Comparison of ENCODE assay signal across 26 mouse cellular contexts in genomic region chr2:25058926-25059325, GRCm38 (mm10). TPM values are rescaled to one million over a fixed set of nuclear protein-coding genes. Genes with fewer than 3 reads are reported as not detected.
A peak's percentile ranks its signal among the peaks of the same experiment; 100 is the strongest.
DNase-seq lines count a peak whose midpoint lies in the region; ATAC-seq lines count a peak whose summit lies in the region.
"Had no signal": no experiment of that assay in that cellular context is flagged by ENCODE, and none has a peak within 500 bp of the region (broad histone marks: within the 10 kb centered on the region; RNA-seq: fewer than 3 reads in every experiment).

No protein-coding gene starts in this region.

- peaks cover 79% of the 10 kb centered on the region for H3K36me3 ChIP-seq in hindbrain, embryonic 13.5 days
- H3K36me3 ChIP-seq in hindbrain, embryonic 16.5 days (ENCODE audit: control insufficient read depth, insufficient read depth, low read length) = peaks cover 38% of the 10 kb centered on the region

- peak; percentile 68 to 69 for DNase-seq in cerebellum, postnatal 10 days
- no peak for DNase-seq in cerebellum, postnatal 4 days (ENCODE audit: low spot score in 2 of 2)
- peak; percentile 52 for DNase-seq in left cerebral cortex, postnatal 4 days
- DNase-seq in left cerebral cortex, adult 8-10 months (ENCODE audit: low spot score in 2 of 2) = no peak
- DNase-seq: adrenal gland, adult 8-10 months; adrenal gland, postnatal 14 days; adrenal gland, postnatal 36 days; B cell, adult 2 months; cerebellum, adult 11-12 months; cerebellum, adult 2 months; cerebellum, adult 9-10 months; cerebellum, postnatal 36 days; forebrain, postnatal 0 days had no signal

- intact Hi-C loops in left cerebral cortex, postnatal 4 days (cut with DNase I) = no loop called here

- no peak overlapping the region for H3K27ac ChIP-seq in hindbrain, embryonic 13.5 days
- H3K27ac ChIP-seq in hindbrain, embryonic 16.5 days (ENCODE audit: low read depth, low read length) = no peak overlapping the region
- H3K27ac ChIP-seq: embryonic facial prominence, embryonic 10.5 days; embryonic facial prominence, embryonic 12.5 days; forebrain, embryonic 13.5 days; forebrain, embryonic 15.5 days had no signal

- no peak overlapping the region for H3K4me2 ChIP-seq in hindbrain, embryonic 13.5 days
- no peak overlapping the region for H3K4me2 ChIP-seq in hindbrain, embryonic 16.5 days (ENCODE audit: low read length)
- H3K4me2 ChIP-seq: embryonic facial prominence, embryonic 12.5 days; forebrain, embryonic 13.5 days; forebrain, embryonic 15.5 days had no signal

- 0 out of 2 replicates have a peak overlapping the region, but pooled peaks have one; percentile 24 for H3K9ac ChIP-seq in hindbrain, embryonic 13.5 days
- H3K9ac ChIP-seq in hindbrain, embryonic 16.5 days (ENCODE audit: low read depth, low read length) = no peak overlapping the region
- H3K9ac ChIP-seq: embryonic facial prominence, embryonic 12.5 days; forebrain, embryonic 13.5 days; forebrain, embryonic 15.5 days; forebrain, postnatal 0 days had no signal

- WGBS in hindbrain, embryonic 13.5 days = 89% methylated on average over 7 of the region's 7 CpGs
- 86% methylated on average over 4 of the region's 7 CpGs for WGBS in hindbrain, embryonic 16.5 days

- ATAC-seq in hindbrain, embryonic 13.5 days (ENCODE audit: low FRiP score) = no peak
- no peak for ATAC-seq in hindbrain, embryonic 16.5 days
- ATAC-seq: activated CD4-positive, CD25-positive, alpha-beta regulatory T cell, adult 4 months; CD4-positive, CD25-positive, alpha-beta regulatory T cell, adult 4 months; forebrain, embryonic 13.5 days; forebrain, embryonic 15.5 days; forebrain, postnatal 0 days; Patski had no signal

- H3K4me1 ChIP-seq in hindbrain, embryonic 13.5 days (replicated peaks) = peaks cover 20% of the 10 kb centered on the region
- H3K4me1 ChIP-seq in hindbrain, embryonic 16.5 days (ENCODE audit: control insufficient read depth, insufficient read depth, low read depth, low read length) = peaks cover 14% of the 10 kb centered on the region

- H3K4me3 ChIP-seq in hindbrain, embryonic 13.5 days = no peak overlapping the region
- H3K4me3 ChIP-seq in hindbrain, embryonic 16.5 days (ENCODE audit: low read length) = no peak overlapping the region
- H3K4me3 ChIP-seq: embryonic facial prominence, embryonic 10.5 days; embryonic facial prominence, embryonic 12.5 days; forebrain, embryonic 13.5 days; forebrain, embryonic 15.5 days had no signal

- no peaks in the 10 kb centered on the region for H3K9me3 ChIP-seq in hindbrain, embryonic 13.5 days
- no peaks in the 10 kb centered on the region for H3K9me3 ChIP-seq in hindbrain, embryonic 16.5 days (ENCODE audit: control insufficient read depth, low read length)
- H3K9me3 ChIP-seq: embryonic facial prominence, embryonic 10.5 days; embryonic facial prominence, embryonic 12.5 days; forebrain, embryonic 13.5 days; forebrain, embryonic 15.5 days; G1E had no signal

- no peaks in the 10 kb centered on the region for H3K27me3 ChIP-seq in hindbrain, embryonic 13.5 days
- no peaks in the 10 kb centered on the region for H3K27me3 ChIP-seq in hindbrain, embryonic 16.5 days (replicated peaks; ENCODE audit: control insufficient read depth, insufficient read depth, low read length)
- H3K27me3 ChIP-seq: CH12.LX; embryonic facial prominence, embryonic 12.5 days; forebrain, embryonic 13.5 days; forebrain, embryonic 15.5 days; Patski had no signal

RNA-seq across cellular contexts. Expression of gene Nsmf, which starts 4.8 kb away (rescaled TPM):
- polyA plus RNA-seq in hindbrain, embryonic 13.5 days (2015; fragmentation: Nextera tagmentation; extraction: Ambion mirVana) = 130 and 136 TPM in 2 replicates
- polyA plus RNA-seq in hindbrain, embryonic 16.5 days (2015; fragmentation: Nextera tagmentation; extraction: Ambion mirVana) = 173 and 174 TPM in 2 replicates
- total RNA-seq in left cerebral cortex, postnatal 4 days (2021) = 100 to 1,000 TPM; 342 to 359 TPM
- total RNA-seq in left cerebral cortex, adult 8-10 months (2022) = 100 to 1,000 TPM; 404 to 462 (median 421) TPM

RNA-seq across cellular contexts. Expression of gene Entpd8, which starts 21.2 kb away (rescaled TPM):
- polyA plus RNA-seq in hindbrain, embryonic 13.5 days (2015; fragmentation: Nextera tagmentation; extraction: Ambion mirVana) = not detected in 2 replicates
- polyA plus RNA-seq in hindbrain, embryonic 16.5 days (2015; fragmentation: Nextera tagmentation; extraction: Ambion mirVana) = not detected in 2 replicates
- not detected for total RNA-seq in left cerebral cortex, postnatal 4 days (2021)
- total RNA-seq in left cerebral cortex, adult 8-10 months (2022) = not detected
- total RNA-seq: adrenal gland, adult 18-20 months; adrenal gland, postnatal 36 days; CH12.LX; forebrain, postnatal 0 days; G1E had no signal
- polyA plus RNA-seq: activated CD4-positive, CD25-positive, alpha-beta regulatory T cell, adult 4 months; cerebellum, adult 2 months; cortical plate, adult 2 months; embryonic facial prominence, embryonic 10.5 days; embryonic facial prominence, embryonic 12.5 days; forebrain, embryonic 13.5 days; forebrain, embryonic 15.5 days; forebrain, postnatal 0 days; G1E; Patski had no signal

RNA-seq across cellular contexts. Expression of gene Noxa1, which starts 36.0 kb away (rescaled TPM):
- not detected in 2 replicates for polyA plus RNA-seq in hindbrain, embryonic 13.5 days (2015; fragmentation: Nextera tagmentation; extraction: Ambion mirVana)
- polyA plus RNA-seq in hindbrain, embryonic 16.5 days (2015; fragmentation: Nextera tagmentation; extraction: Ambion mirVana) = not detected in 2 replicates
- total RNA-seq in left cerebral cortex, postnatal 4 days (2021) = not detected
- not detected for total RNA-seq in left cerebral cortex, adult 8-10 months (2022)
- total RNA-seq: adrenal gland, adult 18-20 months; adrenal gland, adult 8-10 months; adrenal gland, postnatal 14 days; adrenal gland, postnatal 36 days; forebrain, postnatal 0 days had no signal
- polyA plus RNA-seq: cerebellum, adult 2 months; cortical plate, adult 2 months; embryonic facial prominence, embryonic 12.5 days; forebrain, embryonic 13.5 days; forebrain, embryonic 15.5 days; forebrain, postnatal 0 days; Patski had no signal

Comparison
In these comparisons a context has a peak if more than half of its experiments do, and no peak if none do; other contexts are left out.
1. DNase-seq: peak in cerebellum, postnatal 10 days (2 of 2) and left cerebral cortex, postnatal 4 days (single experiment); none in cerebellum, postnatal 4 days (0 of 2) and left cerebral cortex, adult 8-10 months (0 of 2).